13 mouse cellular contexts compared by ENCODE assay signal in the genomic region with DNA sequence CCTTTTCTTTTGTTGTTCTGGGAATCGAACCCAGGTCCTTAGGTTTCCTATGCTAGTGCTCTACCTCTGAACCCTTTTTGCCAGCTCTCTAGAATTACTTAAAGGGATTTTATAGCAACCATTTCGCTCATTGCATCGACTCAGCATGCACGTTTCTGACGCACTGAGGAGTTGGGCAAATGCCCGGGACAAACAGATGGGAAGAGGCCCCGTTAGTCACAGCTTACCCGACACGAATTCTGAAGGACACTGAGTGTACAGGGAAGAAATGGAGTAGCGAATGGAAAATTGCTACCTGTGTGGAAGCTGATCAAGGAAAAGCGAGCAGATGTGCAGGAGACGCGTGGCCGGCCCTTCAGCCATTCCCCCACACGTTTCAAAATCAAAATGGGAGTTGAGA. TPM values are rescaled to one million over a fixed set of nuclear protein-coding genes. Genes with fewer than 3 reads are reported as not detected.
DNase-seq lines count a peak whose midpoint lies in the region; ATAC-seq lines count a peak whose summit lies in the region.
"Had no signal": no experiment of that assay in that cellular context is flagged by ENCODE, and none has a peak within 500 bp of the region (broad histone marks: within the 10 kb centered on the region; RNA-seq: fewer than 3 reads in every experiment).

No protein-coding gene starts in this region.

- no peaks in the 10 kb centered on the region for H3K4me1 ChIP-seq in kidney, embryonic 15.5 days
- H3K4me1 ChIP-seq in heart, embryonic 10.5 days = no peaks in the 10 kb centered on the region
- H3K4me1 ChIP-seq: lung, embryonic 15.5 days; midbrain, embryonic 13.5 days had no signal

- H3K9ac ChIP-seq in kidney, embryonic 15.5 days = no peak overlapping the region
- H3K9ac ChIP-seq: lung, embryonic 15.5 days; midbrain, embryonic 13.5 days had no signal

- DNase-seq in left cerebral cortex, adult 18-20 months (ENCODE audit: low spot score in 2 of 2) = peak; percentile 84 to 85
- DNase-seq in left cerebral cortex, adult 11 months (ENCODE audit: low spot score) = no peak
- DNase-seq in frontal cortex, postnatal 10 days (ENCODE audit: low spot score in 2 of 2) = peak; percentile 40
- DNase-seq in left cerebral cortex, postnatal 10 days (ENCODE audit: extremely low spot score in 1 of 2, low spot score in 2 of 2) = peak; percentile 51 to 60
- no peak for DNase-seq in urinary bladder, postnatal 4 days (ENCODE audit: low spot score in 2 of 2)
- no peak for DNase-seq in adrenal gland, postnatal 4 days (ENCODE audit: low spot score in 2 of 2)
- no peak for DNase-seq in heart, embryonic 10.5 days (ENCODE audit: low spot score)
- DNase-seq: heart, adult 18-20 months had no signal

- H3K4me2 ChIP-seq in kidney, embryonic 15.5 days = no peak overlapping the region
- H3K4me2 ChIP-seq: lung, embryonic 15.5 days; midbrain, embryonic 13.5 days had no signal

- no peak for ATAC-seq in kidney, embryonic 15.5 days (replicated peaks; ENCODE audit: low FRiP score)
- ATAC-seq: inflammation-experienced regulatory T-cells, adult 6 months; midbrain, embryonic 13.5 days had no signal

- no peaks in the 10 kb centered on the region for H3K27me3 ChIP-seq in kidney, embryonic 15.5 days
- no peaks in the 10 kb centered on the region for H3K27me3 ChIP-seq in heart, embryonic 10.5 days (ENCODE audit: insufficient read depth, poor library complexity, severe bottlenecking)
- H3K27me3 ChIP-seq: lung, embryonic 15.5 days; midbrain, embryonic 13.5 days had no signal

- no peak overlapping the region for H3K27ac ChIP-seq in kidney, embryonic 15.5 days
- no peak overlapping the region for H3K27ac ChIP-seq in heart, embryonic 10.5 days
- H3K27ac ChIP-seq: lung, embryonic 15.5 days; midbrain, embryonic 13.5 days had no signal

- no peaks in the 10 kb centered on the region for H3K36me3 ChIP-seq in kidney, embryonic 15.5 days
- no peaks in the 10 kb centered on the region for H3K36me3 ChIP-seq in heart, embryonic 10.5 days
- H3K36me3 ChIP-seq: lung, embryonic 15.5 days; midbrain, embryonic 13.5 days had no signal

- no peak overlapping the region for H3K4me3 ChIP-seq in kidney, embryonic 15.5 days (replicated peaks)
- H3K4me3 ChIP-seq in heart, embryonic 10.5 days = no peak overlapping the region
- H3K4me3 ChIP-seq: lung, embryonic 15.5 days; midbrain, embryonic 13.5 days had no signal

- intact Hi-C loops in left cerebral cortex, postnatal 10 days (cut with DNase I) = no loop called here

- H3K9me3 ChIP-seq in kidney, embryonic 15.5 days (replicated peaks) = no peaks in the 10 kb centered on the region
- no peaks in the 10 kb centered on the region for H3K9me3 ChIP-seq in heart, embryonic 10.5 days
- H3K9me3 ChIP-seq: lung, embryonic 15.5 days; midbrain, embryonic 13.5 days had no signal

- 90% methylated on average over 15 of the region's 15 CpGs for WGBS in kidney, embryonic 15.5 days
- 87% methylated on average over 15 of the region's 15 CpGs for WGBS in heart, embryonic 10.5 days

RNA-seq across cellular contexts. Expression of a gene that starts 30.0 kb away (rescaled TPM):
- not detected for total RNA-seq in left cerebral cortex, adult 18-20 months (2021)
- total RNA-seq in left cerebral cortex, postnatal 10 days (2021) = 1 to 10 TPM in 1 of 2 experiments, under 1 TPM in 1; 0.41 to 1.5 TPM
- polyA plus RNA-seq in kidney, embryonic 15.5 days (2015; fragmentation: Nextera tagmentation; extraction: Ambion mirVana) = 0.14 and 1.0 TPM in 2 replicates
- total RNA-seq in adrenal gland, postnatal 4 days (2021) = 100 to 1,000 TPM in 1 of 2 experiments, not detected in 1; 240 TPM
- polyA plus RNA-seq in heart, embryonic 10.5 days (2016; fragmentation: Nextera tagmentation; extraction: Ambion mirVana) = 5.9 TPM in 1 of 2 replicates, not detected in the other
- total RNA-seq: heart, adult 18-20 months; neutrophil, adult 5-6 weeks had no signal

Comparison
In these comparisons a context has a peak if more than half of its experiments do, and no peak if none do; other contexts are left out.
1. DNase-seq: peak in left cerebral cortex, adult 18-20 months (2 of 2), frontal cortex, postnatal 10 days (2 of 2) and left cerebral cortex, postnatal 10 days (2 of 2); none in left cerebral cortex, adult 11 months (single experiment), urinary bladder, postnatal 4 days (0 of 2), adrenal gland, postnatal 4 days (0 of 2) and heart, embryonic 10.5 days (single experiment).